Mouse (Mus musculus) cerebellum, postnatal 14 days (tissue): ENCODE measurements around the gene Gm49393.
"Not testable (repeated sequence)": the region's sequence is repeated elsewhere in the genome, so short reads cannot be mapped to it uniquely, and the experiment has no call there.

Experiments used
- DNase-seq, 2 experiments: peaks; one replicate each; pipeline ENCODE4 v3.0.0; 2021; ENCODE audit warnings: mixed read lengths in 2 of 2

Gm49393 gene

GRCm38 (mm10) chr13:60935490-60935889, at the start of gene Gm49393:
Gene Gm49393 (minus strand): TSS chr13:60935590.
- DNase-seq = not testable (repeated sequence)

GRCm38 (mm10) chr13:60972319-60972718, 36.9 kb upstream of the Gm49393 start:
- DNase-seq = not testable (repeated sequence)

GRCm38 (mm10) chr13:60963985-60964384, 28.6 kb upstream of the Gm49393 start:
- not testable (repeated sequence) for DNase-seq

- no peak for DNase-seq
Observed at GRCm38 (mm10) chr13:60961706-60962105, 26.3 kb upstream of the Gm49393 start.

- not testable (repeated sequence) for DNase-seq
Observed at GRCm38 (mm10) chr13:60941884-60942283, 6.5 kb upstream of the Gm49393 start, which contains the start of gene Tpbpa. Gene Tpbpa (minus strand): TSS chr13:60941984.

GRCm38 (mm10) chr13:60936500-60936901, 1.1 kb upstream of the Gm49393 start, which contains the start of the genes Gm49391 and Ctla2a:
Gene Gm49391 (minus strand): TSS chr13:60936571.
Gene Ctla2a (minus strand): TSS chr13:60936625.
- no peak for DNase-seq

GRCm38 (mm10) chr13:60904780-60905179, 30.6 kb downstream of the Gm49393 start, which contains the start of gene Tpbpb:
Gene Tpbpb (minus strand): TSS chr13:60904880.
- not testable (repeated sequence) for DNase-seq

GRCm38 (mm10) chr13:60897328-60897727, 38.1 kb downstream of the Gm49393 start, which contains the start of gene Ctla2b:
Gene Ctla2b (minus strand): TSS chr13:60897447.
- no peak for DNase-seq

- DNase-seq = not testable (repeated sequence)
Observed at GRCm38 (mm10) chr13:60896794-60897193, 38.6 kb downstream of the Gm49393 start, which contains the start of gene Gm49392. Gene Gm49392 (minus strand): TSS chr13:60896894.

- no peak for DNase-seq
Observed at GRCm38 (mm10) chr13:60895406-60896160, 39.8 kb downstream of the Gm49393 start.

GRCm38 (mm10) chr13:60892301-60892700, 43.1 kb downstream of the Gm49393 start:
- DNase-seq = no peak

GRCm38 (mm10) chr13:60864281-60864680, 71.1 kb downstream of the Gm49393 start, which contains the start of gene 4930486L24Rik:
Gene 4930486L24Rik (minus strand): TSS chr13:60864475.
- DNase-seq = no peak

- no peak for DNase-seq
Observed at GRCm38 (mm10) chr13:60848241-60849120, 86.9 kb downstream of the Gm49393 start.

- DNase-seq = no peak
Observed at GRCm38 (mm10) chr13:60843153-60843552, 92.2 kb downstream of the Gm49393 start.

- no peak for DNase-seq
Observed at GRCm38 (mm10) chr13:60842703-60843102, 92.7 kb downstream of the Gm49393 start.

- DNase-seq = no peak
Observed at GRCm38 (mm10) chr13:60839353-60839902, 96.0 kb downstream of the Gm49393 start.

GRCm38 (mm10) chr13:60826052-60826451, 109.3 kb downstream of the Gm49393 start:
- DNase-seq = no peak

- DNase-seq = no peak
Observed at GRCm38 (mm10) chr13:60820486-60821175, 114.8 kb downstream of the Gm49393 start.

GRCm38 (mm10) chr13:60819469-60819868, 115.9 kb downstream of the Gm49393 start:
- DNase-seq = peak; percentile 17 to 35

GRCm38 (mm10) chr13:60813722-60814121, 121.7 kb downstream of the Gm49393 start:
- DNase-seq = no peak

GRCm38 (mm10) chr13:60812768-60813167, 122.6 kb downstream of the Gm49393 start:
- DNase-seq = no peak

- DNase-seq = no peak
Observed at GRCm38 (mm10) chr13:60809690-60810089, 125.7 kb downstream of the Gm49393 start.
